Mouse (Mus musculus) megakaryocyte-erythroid progenitor cell, adult 5-6 weeks (primary cell): ENCODE results near the gene Nr1h4. TPM values are rescaled to one million over a fixed set of nuclear protein-coding genes. Genes with fewer than 3 reads are reported as not detected.

ENCODE experiments used
- ATAC-seq: replicated peaks from 2 replicates; pipeline ENCODE4 v1.8.0; 2016; ENCODE audit warnings: mild to moderate bottlenecking, inconsistent platforms; ENCODE audit not compliant: severe bottlenecking, poor library complexity, low FRiP score, low TSS enrichment
- total RNA-seq, 2 experiments: library from RNA; stranded (forward) in 1 of 2; stranded (reverse) in 1 of 2; fragments of 200-1000, 215-1000 nt in 1 of 2; fragments of >200 nt in 1 of 2; fragmentation: Nextera tagmentation in 1 of 2; gene quantifications; 2 replicates each; pipeline ENCODE4 v1.2.3; 2014 to 2017

Nr1h4 gene
- total RNA-seq, 2 experiments from 2014 or later, result not detected

- no peak for ATAC-seq
These were observed 48.5 kb downstream of the Nr1h4 start for GRCm38 (mm10) chr10:89484907-89485306.

- ATAC-seq, result no peak
These were observed 49.4 kb downstream of the Nr1h4 start for GRCm38 (mm10) chr10:89483812-89484602.

GRCm38 (mm10) chr10:89483113-89483512, 50.3 kb downstream of the Nr1h4 start:
- ATAC-seq, result no peak

GRCm38 (mm10) chr10:89482142-89482681, 51.2 kb downstream of the Nr1h4 start:
- no peak for ATAC-seq

- ATAC-seq, result no peak
These were observed 51.7 kb downstream of the Nr1h4 start for GRCm38 (mm10) chr10:89481638-89482037.

- ATAC-seq, result no peak
These were observed 54.6 kb downstream of the Nr1h4 start for GRCm38 (mm10) chr10:89478766-89479165.

- no peak for ATAC-seq
These were observed 62.6 kb downstream of the Nr1h4 start for GRCm38 (mm10) chr10:89470596-89471353.

- ATAC-seq, result no peak
These were observed 68.5 kb downstream of the Nr1h4 start for GRCm38 (mm10) chr10:89464760-89465405.

GRCm38 (mm10) chr10:89462890-89463289, 70.5 kb downstream of the Nr1h4 start:
- ATAC-seq, result no peak

GRCm38 (mm10) chr10:89461856-89462507, 71.4 kb downstream of the Nr1h4 start:
- ATAC-seq, result peak; percentile 93

GRCm38 (mm10) chr10:89460972-89461371, 72.4 kb downstream of the Nr1h4 start:
- ATAC-seq, result no peak

- no peak for ATAC-seq
These were observed 74.6 kb downstream of the Nr1h4 start for GRCm38 (mm10) chr10:89458770-89459169.

- ATAC-seq, result no peak
These were observed 79.6 kb downstream of the Nr1h4 start for GRCm38 (mm10) chr10:89453794-89454193.

- ATAC-seq, result peak; percentile 50
These were observed 80.2 kb downstream of the Nr1h4 start for GRCm38 (mm10) chr10:89453068-89453641.

GRCm38 (mm10) chr10:89450411-89450810, 83.0 kb downstream of the Nr1h4 start:
- peak; percentile 60; the same call in 1 of the 2 replicates for ATAC-seq

GRCm38 (mm10) chr10:89444381-89444780, 89.0 kb downstream of the Nr1h4 start:
- no peak for ATAC-seq

- ATAC-seq, result peak; percentile 95
These were observed 89.7 kb downstream of the Nr1h4 start, which contains the start of gene Gas2l3 for GRCm38 (mm10) chr10:89443623-89444151. Gas2l3 (minus strand) TSS chr10:89443967.

GRCm38 (mm10) chr10:89443115-89443622, 90.2 kb downstream of the Nr1h4 start:
- peak; percentile 38 for ATAC-seq

- ATAC-seq, result no peak
These were observed 90.7 kb downstream of the Nr1h4 start for GRCm38 (mm10) chr10:89442640-89443039.
